Mouse (Mus musculus) embryonic facial prominence, embryonic 14.5 days (tissue): ENCODE measurements around the gene Kdelr1. TPM values are rescaled to one million over a fixed set of nuclear protein-coding genes. Genes with fewer than 3 reads are reported as not detected.
"Not testable (repeated sequence)": the region's sequence is repeated elsewhere in the genome, so short reads cannot be mapped to it uniquely, and the experiment has no call there.

Experiments used
- ATAC-seq: fragments of 200-750 bp; cut with Nextera tagmentation; 2 replicates; pipeline ENCODE4 v1.8.0; 2017; ENCODE audit warnings: low read depth, moderate number of reproducible peaks, moderate TSS enrichment
- DNase-seq: peaks from one replicate; pipeline ENCODE4 v3.0.0-alpha.2; 2015; ENCODE audit warnings: low spot score
- H3K27ac ChIP-seq: fragments of 300-500 bp; sonication (generic); replicated peaks from 2 replicates; pipeline ENCODE4 v1.5.1; 2014; ENCODE audit warnings: low read depth, mild to moderate bottlenecking, low read length, moderate library complexity
- H3K27me3 ChIP-seq: fragments of 300-500 bp; sonication (generic); replicated peaks from 2 replicates; pipeline ENCODE4 v1.6.1; 2014; ENCODE audit warnings: low read length; ENCODE audit not compliant: control insufficient read depth, insufficient read depth
- H3K36me3 ChIP-seq: fragments of 300-500 bp; sonication (generic); 2 replicates; pipeline ENCODE4 v1.6.1; 2014; ENCODE audit warnings: low read length, mixed read lengths; ENCODE audit not compliant: control insufficient read depth, insufficient read depth
- H3K4me1 ChIP-seq: fragments of 300-500 bp; sonication (generic); 2 replicates; pipeline ENCODE4 v1.6.1; 2014; ENCODE audit warnings: antibody characterized with exemption, low read length; ENCODE audit not compliant: control insufficient read depth, insufficient read depth
- H3K4me2 ChIP-seq: fragments of 300-500 bp; sonication (generic); 2 replicates; pipeline ENCODE4 v1.6.1; 2014; ENCODE audit warnings: low read depth, mild to moderate bottlenecking, low read length, moderate library complexity, mixed read lengths
- H3K4me3 ChIP-seq: fragments of 300-500 bp; sonication (generic); 2 replicates; pipeline ENCODE4 v1.5.1; 2014; ENCODE audit warnings: low read depth, mild to moderate bottlenecking, low read length
- H3K9ac ChIP-seq: fragments of 300-500 bp; sonication (generic); 2 replicates; pipeline ENCODE4 v1.6.1; 2014; ENCODE audit warnings: low read depth, mild to moderate bottlenecking, low read length, moderate library complexity, mixed read lengths
- H3K9me3 ChIP-seq: fragments of 300-500 bp; sonication (generic); 2 replicates; pipeline ENCODE4 v1.6.1; 2016; ENCODE audit warnings: low read length; ENCODE audit not compliant: control insufficient read depth
- WGBS: fragments of 180-500 bp; shearing (Covaris S2); extraction: QIAGEN DNeasy Blood & Tissue Kit; methylation state at CpG from one replicate; pipeline ENCODE4 v1.1.7; 2014; 5-methylcytosine and 5-hydroxymethylcytosine counted together
- polyA plus RNA-seq: library from polyadenylated mRNA; unstranded; fragments of >200 nt; fragmentation: Nextera tagmentation; extraction: Ambion mirVana; gene quantifications from 2 replicates; pipeline ENCODE4 v1.2.1, GENCODE M21; 2014

Gene Kdelr1
- polyA plus RNA-seq, 1 experiment from 2014 or later, result 147 TPM

DNA sequence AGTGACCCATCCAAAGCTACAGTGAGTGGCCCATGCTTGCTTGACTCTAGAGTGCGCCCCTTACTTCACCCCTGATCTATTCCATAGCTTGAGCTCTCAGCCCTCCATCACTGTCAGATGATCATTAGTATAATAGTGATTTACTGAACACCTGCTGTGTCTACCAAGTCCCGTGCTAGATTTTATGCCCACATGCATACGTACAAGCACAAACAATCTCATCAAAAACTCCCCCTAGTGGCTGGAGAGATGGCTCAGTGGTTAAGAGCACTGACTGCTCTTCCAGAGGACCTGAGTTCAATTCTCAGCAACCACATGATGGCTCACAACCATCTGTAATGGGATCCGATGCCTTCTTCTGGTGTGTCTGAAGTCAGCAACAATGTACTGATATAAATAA, 25.6 kb downstream of the Kdelr1 start:
- H3K27ac ChIP-seq, ATAC-seq, H3K4me1 ChIP-seq, H3K9me3 ChIP-seq, H3K9ac ChIP-seq, H3K27me3 ChIP-seq, H3K36me3 ChIP-seq, H3K4me3 ChIP-seq: not testable (repeated sequence)
- H3K4me2 ChIP-seq, result peak overlapping the region; percentile 92
- WGBS, result 65% methylated on average over 4 of the region's 4 CpGs
- DNase-seq, result peak; percentile 48

- WGBS, result 65% methylated on average over 4 of the region's 5 CpGs
- no peak overlapping the region for H3K27ac ChIP-seq
- H3K9ac ChIP-seq, result no peak overlapping the region
- ATAC-seq (no peak), DNase-seq (no peak)
- no peak overlapping the region for H3K4me2 ChIP-seq
- H3K36me3 ChIP-seq, result no peaks in the 10 kb centered on the region
- no peaks in the 10 kb centered on the region for H3K9me3 ChIP-seq
- no peaks in the 10 kb centered on the region for H3K27me3 ChIP-seq
- no peaks in the 10 kb centered on the region; the same call in 1 of the 2 replicates for H3K4me1 ChIP-seq
- H3K4me3 ChIP-seq, result no peak overlapping the region
Observed at GRCm38 (mm10) chr7:45901562-45901961, 29.0 kb downstream of the Kdelr1 start.

- H3K27ac ChIP-seq, result no peak overlapping the region
Observed at GRCm38 (mm10) chr7:45902481-45903002, 30.0 kb downstream of the Kdelr1 start.

GRCm38 (mm10) chr7:45906622-45907021, 34.0 kb downstream of the Kdelr1 start:
- no peak for ATAC-seq
- WGBS, result 83% methylated on average over 9 of the region's 9 CpGs

More at GRCm38 (mm10) chr7:45902481-45903002, 30.0 kb downstream of the Kdelr1 start:
- Histone ChIP-seq H3K4me3 (no peak overlapping the region), H3K9me3 (no peaks in the 10 kb centered on the region), H3K4me2 (no peak overlapping the region), H3K27me3 (no peaks in the 10 kb centered on the region), H3K4me1 (no peaks in the 10 kb centered on the region; the same call in 1 of the 2 replicates), H3K36me3 (no peaks in the 10 kb centered on the region), H3K9ac (no peak overlapping the region)
- no peak for ATAC-seq
- DNase-seq, result no peak
- WGBS, result 70% methylated on average over 9 of the region's 12 CpGs

DNA sequence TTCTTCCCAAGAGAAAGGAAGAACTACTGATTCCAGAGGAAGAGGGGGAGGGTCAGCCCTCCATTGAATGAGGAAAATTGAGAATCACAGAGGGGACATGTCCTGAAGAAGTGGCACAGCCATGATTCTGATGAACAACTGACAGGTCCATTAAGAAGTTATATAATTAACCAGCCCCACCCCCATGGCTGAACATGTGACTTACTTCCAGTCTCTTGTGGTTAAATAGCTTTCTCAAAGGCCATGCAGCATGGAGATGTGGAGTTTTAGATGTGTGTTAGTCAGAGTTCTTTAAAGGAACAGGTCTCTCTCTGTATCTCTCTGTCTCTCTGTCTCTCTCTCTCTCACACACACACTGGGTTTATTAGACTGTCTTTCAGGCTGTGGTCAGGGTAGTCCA, 35.8 kb downstream of the Kdelr1 start:
- Histone ChIP-seq H3K27ac (no peak overlapping the region), H3K4me1 (no peaks in the 10 kb centered on the region), H3K9ac (no peak overlapping the region), H3K36me3 (peaks cover 25% of the 10 kb centered on the region), H3K27me3 (no peaks in the 10 kb centered on the region), H3K4me3 (no peak overlapping the region), H3K9me3 (no peaks in the 10 kb centered on the region), H3K4me2 (no peak overlapping the region)
- no peak for ATAC-seq
- DNase-seq, result no peak

More at GRCm38 (mm10) chr7:45906622-45907021, 34.0 kb downstream of the Kdelr1 start:
- Histone ChIP-seq H3K27me3 (no peaks in the 10 kb centered on the region), H3K36me3 (peaks cover 25% of the 10 kb centered on the region), H3K9me3 (no peaks in the 10 kb centered on the region), H3K4me3 (no peak overlapping the region), H3K4me1 (no peaks in the 10 kb centered on the region), H3K27ac (no peak overlapping the region), H3K9ac (no peak overlapping the region), H3K4me2 (no peak overlapping the region)
- no peak for DNase-seq

DNA sequence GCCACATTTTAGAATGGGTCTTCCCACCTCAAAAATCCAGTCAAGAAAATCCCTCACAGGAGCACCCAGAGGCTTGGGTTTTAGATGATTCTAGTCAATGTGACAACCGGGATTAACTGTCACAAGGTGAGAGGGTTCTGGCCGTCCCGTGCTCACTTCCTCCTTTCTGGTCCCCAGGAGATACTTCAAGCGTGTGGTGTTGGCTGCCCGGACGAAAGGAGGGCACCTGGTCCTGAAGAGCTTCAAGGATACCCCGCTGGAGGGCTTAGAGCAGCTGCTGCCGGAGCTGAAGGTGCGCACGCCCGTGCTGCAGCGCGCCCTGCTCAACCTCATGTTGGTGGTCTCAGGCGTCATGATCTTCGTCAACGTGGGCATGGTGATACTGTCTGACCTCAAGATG, 36.6 kb downstream of the Kdelr1 start:
- H3K9ac ChIP-seq, result no peak overlapping the region
- no peak overlapping the region for H3K4me2 ChIP-seq
- 92% methylated on average over 16 of the region's 16 CpGs for WGBS

GRCm38 (mm10) chr7:45914067-45914466, 41.5 kb downstream of the Kdelr1 start:
- Histone ChIP-seq H3K4me1 (peaks cover 26% of the 10 kb centered on the region), H3K9me3 (no peaks in the 10 kb centered on the region), H3K27me3 (no peaks in the 10 kb centered on the region), H3K4me2 (no peak overlapping the region), H3K36me3 (peaks cover 33% of the 10 kb centered on the region), H3K4me3 (no peak overlapping the region), H3K9ac (no peak overlapping the region), H3K27ac (no peak overlapping the region)
- ATAC-seq (no peak), DNase-seq (no peak)
- 83% methylated on average over 6 of the region's 6 CpGs for WGBS

More for the DNA sequence above, 36.6 kb downstream of the Kdelr1 start:
- H3K27ac ChIP-seq, result no peak overlapping the region
- DNase-seq, result no peak
- H3K4me1 ChIP-seq, result no peaks in the 10 kb centered on the region
- H3K9me3 ChIP-seq, result no peaks in the 10 kb centered on the region
- ATAC-seq, result no peak
- H3K27me3 ChIP-seq, result no peaks in the 10 kb centered on the region
- H3K4me3 ChIP-seq, result no peak overlapping the region
- peaks cover 25% of the 10 kb centered on the region for H3K36me3 ChIP-seq

DNA sequence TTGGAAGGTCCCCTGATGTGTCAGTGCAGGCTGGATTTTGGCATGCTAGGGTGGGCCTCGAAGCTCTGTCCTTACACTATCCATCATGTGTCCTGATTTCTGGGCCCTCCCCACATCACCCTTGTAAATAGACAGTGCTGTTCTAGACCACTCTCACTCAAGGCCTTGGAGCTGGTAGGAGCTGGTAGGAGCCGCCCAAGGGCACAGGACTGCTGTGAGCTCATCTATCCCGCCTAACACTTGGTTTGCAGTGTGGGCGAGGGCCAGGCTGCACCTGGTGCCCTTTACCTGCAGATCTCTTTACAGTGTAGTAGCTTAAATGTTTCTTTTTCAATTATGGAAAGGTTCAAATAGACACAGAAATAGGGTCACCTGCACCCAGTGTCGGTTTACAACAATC, 42.4 kb downstream of the Kdelr1 start:
- 84% methylated on average over 5 of the region's 5 CpGs for WGBS
- H3K36me3 ChIP-seq, result peaks cover 29% of the 10 kb centered on the region
- H3K4me1 ChIP-seq, result peaks cover 34% of the 10 kb centered on the region
- ATAC-seq, result no peak
- no peak overlapping the region for H3K4me3 ChIP-seq
- DNase-seq, result no peak
- no peak overlapping the region for H3K4me2 ChIP-seq
- no peaks in the 10 kb centered on the region for H3K9me3 ChIP-seq
- H3K27ac ChIP-seq, result no peak overlapping the region
- H3K27me3 ChIP-seq, result no peaks in the 10 kb centered on the region
- H3K9ac ChIP-seq, result no peak overlapping the region
